Mouse (Mus musculus): Measurements from ENCODE around the gene Tldc1. TPM values are rescaled to one million over a fixed set of nuclear protein-coding genes. Genes with fewer than 3 reads are reported as not detected.

Gene Tldc1
- total RNA-seq, 2 experiments from 2014 or later, result 14.5 to 15.3 TPM

- DNase-seq (ENCODE audit: low spot score in 2 of 2), result no peak
These were observed 27.1 kb upstream of the Tldc1 start for GRCm38 (mm10) chr8:119805275-119805674.

- DNase-seq (ENCODE audit: low spot score in 2 of 2), result no peak
These were observed 24.4 kb upstream of the Tldc1 start for GRCm38 (mm10) chr8:119802592-119802991.

GRCm38 (mm10) chr8:119801168-119801567 is 23.0 kb upstream of the Tldc1 start:
- DNase-seq (ENCODE audit: low spot score in 2 of 2), result peak; percentile 57

DNA sequence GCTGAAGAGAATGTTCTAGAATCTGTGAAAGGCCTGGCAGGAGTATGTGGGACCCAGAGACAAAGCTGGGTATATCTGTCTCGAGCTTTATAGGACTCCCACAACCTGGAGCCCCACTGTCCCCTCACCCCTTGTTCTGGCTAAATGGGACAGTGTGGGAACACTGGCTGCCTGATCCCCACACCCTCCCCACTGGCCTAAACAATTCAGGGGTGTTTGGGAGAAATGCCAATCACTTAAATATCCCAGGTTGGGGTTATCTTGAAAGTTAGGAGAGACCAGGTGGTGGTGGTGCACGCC is 20.7 kb upstream of the Tldc1 start:
- DNase-seq (ENCODE audit: low spot score in 2 of 2), result no peak

DNA sequence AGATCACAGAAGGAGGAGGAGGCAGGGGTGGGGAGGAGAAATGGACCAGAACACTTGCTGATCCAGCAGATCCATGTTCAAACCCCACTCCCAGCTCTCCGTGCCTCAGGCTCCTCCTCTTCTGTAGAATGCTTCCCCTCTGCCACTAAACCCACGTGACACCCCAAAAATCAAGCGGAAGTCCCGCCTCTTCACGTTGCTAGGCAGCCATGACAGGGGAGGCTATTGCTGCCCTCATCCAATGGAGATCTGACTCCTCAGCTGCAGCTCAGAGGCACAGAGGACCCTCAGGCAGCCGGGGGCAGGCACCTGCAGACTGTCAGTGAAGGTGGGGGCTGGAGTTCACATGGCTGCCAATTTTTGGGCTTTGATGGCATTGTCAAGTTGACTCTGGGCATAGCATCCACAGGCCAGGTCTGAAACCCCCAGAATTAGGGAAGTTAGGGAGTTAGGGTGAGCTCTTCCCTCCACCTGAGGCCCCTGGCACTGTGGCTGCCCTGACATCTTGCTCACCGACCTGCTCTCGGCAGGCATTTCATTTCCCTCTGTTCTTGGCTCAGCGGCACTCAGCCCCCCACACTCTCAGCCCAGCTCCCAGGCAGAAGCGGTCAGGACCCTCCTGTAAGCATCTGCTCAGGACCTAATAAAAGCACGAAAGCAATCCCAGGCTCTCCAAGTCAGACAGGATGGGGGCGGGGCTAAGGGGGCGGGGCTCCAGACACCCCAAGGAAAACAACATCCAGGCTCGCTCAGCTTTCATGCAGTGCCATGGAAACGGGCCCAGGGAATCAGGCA is 20.2 kb upstream of the Tldc1 start:
- DNase-seq (ENCODE audit: low spot score in 2 of 2), result peak; percentile 48 to 51

DNA sequence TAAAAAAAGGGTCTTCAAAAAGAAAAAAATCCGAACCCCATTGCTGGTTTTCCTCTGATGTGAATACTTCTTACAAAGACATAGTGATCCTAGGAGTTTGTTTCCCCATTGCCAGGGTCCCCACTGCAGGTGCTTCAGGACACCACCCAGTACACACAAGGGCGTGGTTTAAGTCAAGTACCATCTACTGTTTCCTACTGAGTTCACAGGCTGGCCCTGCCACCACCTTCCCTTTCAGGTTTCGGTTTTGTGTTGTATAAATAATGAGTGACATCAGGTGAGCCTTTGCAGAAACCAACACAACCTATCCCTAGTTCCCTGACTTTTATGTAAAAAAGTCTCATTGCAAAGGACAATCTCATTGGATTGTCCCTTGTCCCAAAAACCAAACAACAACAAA is 17.4 kb upstream of the Tldc1 start:
- DNase-seq (ENCODE audit: low spot score in 2 of 2), result no peak

DNA sequence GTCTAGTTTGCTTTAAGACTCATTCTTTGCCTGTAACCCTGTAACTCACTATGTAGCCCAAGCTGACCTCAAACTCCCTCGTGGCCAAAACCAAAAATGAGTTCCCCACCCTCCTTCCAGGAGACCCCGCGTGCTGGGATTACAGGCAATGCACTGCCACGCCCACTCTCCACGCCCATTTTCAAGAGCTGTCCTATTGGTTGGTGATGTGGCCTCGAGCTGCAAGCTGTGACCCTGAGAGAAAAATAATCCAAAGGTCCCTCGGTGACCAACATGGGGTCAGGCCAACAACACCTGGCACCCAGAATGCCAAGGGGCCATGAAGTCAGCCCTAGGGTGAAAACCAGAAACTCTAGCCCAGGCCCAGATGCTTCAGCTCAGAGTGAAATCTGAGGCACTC is 16.5 kb upstream of the Tldc1 start:
- DNase-seq (ENCODE audit: low spot score in 2 of 2), result no peak

GRCm38 (mm10) chr8:119791804-119792704 is 13.8 kb upstream of the Tldc1 start:
- DNase-seq (ENCODE audit: low spot score in 2 of 2), result no peak

- no peak for DNase-seq (ENCODE audit: low spot score in 2 of 2)
These were observed 11.4 kb upstream of the Tldc1 start for GRCm38 (mm10) chr8:119789581-119789980.

- no peak for DNase-seq (ENCODE audit: low spot score in 2 of 2)
These were observed 10.6 kb upstream of the Tldc1 start for GRCm38 (mm10) chr8:119788607-119789381.

- no peak for DNase-seq (ENCODE audit: low spot score in 2 of 2)
These were observed 9.1 kb upstream of the Tldc1 start for GRCm38 (mm10) chr8:119787341-119787740.

DNA sequence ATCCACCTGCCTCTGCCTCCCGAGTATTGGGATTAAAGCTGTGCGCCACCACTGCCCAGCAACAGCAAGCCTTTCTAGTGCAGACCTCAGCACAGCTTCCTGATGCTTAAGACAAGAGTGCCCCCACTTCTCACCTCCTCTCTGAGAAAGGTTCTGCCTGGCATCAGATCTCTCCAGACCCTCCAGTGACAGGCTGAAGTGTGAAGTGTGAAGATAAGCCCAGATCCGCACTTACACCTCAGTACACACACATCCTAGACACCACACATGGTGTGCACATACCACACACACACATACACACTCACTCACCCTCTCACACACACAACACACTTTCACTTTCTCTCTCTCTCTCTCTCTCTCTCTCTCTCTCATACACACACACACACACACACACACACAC is 8.7 kb upstream of the Tldc1 start:
- no peak for DNase-seq (ENCODE audit: low spot score in 2 of 2)

GRCm38 (mm10) chr8:119785764-119786405 is 7.7 kb upstream of the Tldc1 start:
- no peak for DNase-seq (ENCODE audit: low spot score in 2 of 2)

- no peak for DNase-seq (ENCODE audit: low spot score in 2 of 2)
These were observed 6.5 kb upstream of the Tldc1 start for GRCm38 (mm10) chr8:119784676-119785075.

DNA sequence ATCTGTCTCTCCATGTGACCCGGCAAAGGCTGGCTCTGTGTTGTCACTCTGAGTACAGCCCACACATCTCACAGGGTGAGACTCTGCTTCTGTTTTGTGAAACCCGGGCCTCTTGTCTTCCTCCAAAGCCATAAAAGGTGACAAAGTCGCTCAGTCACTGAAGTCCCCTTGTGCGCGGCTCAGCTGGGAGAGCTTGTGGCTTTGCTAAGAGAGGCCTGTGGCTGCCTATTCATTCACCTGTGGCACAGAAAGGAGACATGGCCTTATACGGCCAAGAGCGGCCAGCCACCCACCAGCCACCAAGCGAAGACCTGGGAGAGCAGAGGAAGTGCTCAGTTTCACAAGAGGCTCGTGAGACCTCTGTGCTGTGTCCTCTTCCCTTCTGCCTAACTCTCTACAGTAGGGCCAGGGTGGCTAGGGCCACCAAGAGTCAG is 5.9 kb upstream of the Tldc1 start:
- no peak for DNase-seq (ENCODE audit: low spot score in 2 of 2)

GRCm38 (mm10) chr8:119783579-119783978 is 5.4 kb upstream of the Tldc1 start:
- DNase-seq (ENCODE audit: low spot score in 2 of 2), result no peak

DNA sequence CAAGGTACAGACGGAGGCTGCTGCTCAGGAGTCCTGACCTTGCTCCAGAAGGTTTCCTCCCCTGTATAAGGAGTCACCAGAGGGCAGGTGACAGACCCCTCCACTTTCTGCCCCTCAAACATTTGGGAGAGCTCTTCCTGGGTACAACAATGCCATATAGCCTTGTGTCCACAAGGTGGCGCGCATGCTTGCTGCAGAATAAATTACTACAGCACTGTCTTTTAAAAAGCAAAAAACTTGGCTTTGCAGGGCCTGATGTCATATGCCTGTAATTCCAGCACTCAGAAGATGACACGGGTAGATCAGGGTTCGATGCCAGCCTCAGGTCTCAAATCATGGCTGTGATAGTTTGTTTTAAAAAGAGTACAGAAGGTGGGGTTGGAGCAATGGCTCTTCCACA is 4.5 kb upstream of the Tldc1 start:
- peak; percentile 81 to 83 for DNase-seq (ENCODE audit: low spot score in 2 of 2)

DNA sequence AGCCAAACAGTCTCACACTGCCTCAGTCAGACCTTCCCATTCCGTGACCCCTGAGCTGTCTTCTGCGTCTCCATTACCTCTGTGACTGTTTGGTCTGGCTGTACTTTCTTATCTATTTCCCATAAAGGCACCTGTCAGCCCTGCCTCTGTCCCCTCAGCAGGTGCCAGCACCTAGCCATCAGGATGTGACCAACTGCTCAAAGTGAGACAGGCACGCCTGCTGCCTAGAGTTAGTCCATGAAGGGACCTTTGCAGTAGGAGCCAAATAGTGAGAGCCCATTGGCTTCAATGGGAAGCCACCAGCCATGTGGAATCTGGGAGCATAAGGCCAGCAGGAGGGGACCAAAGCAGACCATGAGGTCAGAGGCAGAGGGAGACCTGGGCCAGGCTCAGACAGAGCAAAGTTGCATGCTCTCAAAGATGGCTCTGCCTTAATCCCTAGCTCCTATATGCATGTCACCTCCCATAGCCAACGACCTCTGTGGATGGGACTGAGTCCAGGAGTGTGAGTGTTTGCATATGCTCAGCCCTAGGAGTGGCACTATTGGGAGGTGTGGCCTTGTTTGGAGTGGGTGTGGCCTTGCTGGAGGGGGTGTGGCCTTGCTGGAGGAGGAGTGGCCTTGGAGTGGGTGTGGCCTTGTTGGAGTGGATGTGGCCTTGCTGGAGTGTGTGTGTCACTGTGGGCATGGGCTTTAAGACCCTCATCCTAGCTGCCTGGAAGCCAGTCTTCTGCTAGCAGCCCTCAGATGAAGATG is 3.0 kb upstream of the Tldc1 start:
- no peak for DNase-seq (ENCODE audit: low spot score in 2 of 2)

DNA sequence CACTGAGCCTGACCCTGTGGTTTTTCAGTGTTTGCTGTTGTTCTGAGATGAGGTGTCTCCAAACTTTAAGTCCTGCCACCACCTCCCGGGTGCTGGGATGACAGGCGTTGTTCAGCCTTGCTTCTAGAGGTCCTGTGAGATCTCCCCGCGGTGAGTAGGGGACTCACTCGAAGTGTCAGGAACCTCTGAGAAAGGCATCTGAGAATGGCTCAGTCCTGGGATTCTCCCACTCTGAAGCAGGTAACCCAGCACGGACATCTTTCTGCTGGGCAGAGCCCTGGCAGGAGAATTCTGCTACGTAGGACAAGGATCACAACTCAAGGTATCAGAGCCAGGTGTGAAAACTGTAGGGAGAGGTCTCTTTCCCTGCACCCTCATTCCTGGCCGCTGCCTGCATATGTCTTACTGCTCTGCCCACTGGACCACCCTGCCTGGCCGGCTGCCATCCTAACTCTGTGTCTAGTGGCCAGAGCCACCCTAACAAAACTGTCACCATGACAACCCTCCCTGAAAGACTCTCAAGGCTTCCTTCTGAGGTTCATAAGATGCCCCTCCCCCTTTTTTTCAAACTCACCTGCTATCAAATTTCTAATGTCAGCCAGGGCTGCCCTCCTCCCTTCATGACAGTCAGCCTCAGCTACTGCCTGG is 2.3 kb upstream of the Tldc1 start:
- DNase-seq (ENCODE audit: low spot score in 2 of 2), result no peak
